Mouse (Mus musculus) heart, postnatal 0 days (tissue): ENCODE results near the gene Eid1. TPM values are rescaled to one million over a fixed set of nuclear protein-coding genes. Genes with fewer than 3 reads are reported as not detected.

ENCODE experiments used
- ATAC-seq: fragments of 200-750 bp; cut with Nextera tagmentation; 2 replicates; pipeline ENCODE4 v1.8.0; 2017; ENCODE audit warnings: low read depth, moderate number of reproducible peaks, moderate library complexity; ENCODE audit not compliant: insufficient read depth
- DNase-seq: peaks from one replicate; pipeline ENCODE4 v3.0.0-alpha.2; 2016; ENCODE audit warnings: low spot score
- H3K27ac ChIP-seq: fragments of 300-500 bp; sonication (generic); 2 replicates; pipeline ENCODE4 v1.5.1; 2014; ENCODE audit warnings: low read depth, mild to moderate bottlenecking
- H3K27me3 ChIP-seq: fragments of 300-500 bp; sonication (generic); 2 replicates; pipeline ENCODE4 v1.6.1; 2014; ENCODE audit warnings: low read length, mixed read lengths; ENCODE audit not compliant: control insufficient read depth, insufficient read depth
- H3K36me3 ChIP-seq: fragments of 300-500 bp; sonication (generic); replicated peaks from 2 replicates; pipeline ENCODE4 v1.6.1; 2014; ENCODE audit warnings: low read length, mixed read lengths; ENCODE audit not compliant: control insufficient read depth, insufficient read depth
- H3K4me1 ChIP-seq: fragments of 300-500 bp; sonication (generic); 2 replicates; pipeline ENCODE4 v1.6.1; 2014; ENCODE audit warnings: antibody characterized with exemption; ENCODE audit not compliant: control insufficient read depth, insufficient read depth
- H3K4me2 ChIP-seq: fragments of 300-500 bp; sonication (generic); 2 replicates; pipeline ENCODE4 v1.6.1; 2014; ENCODE audit warnings: low read depth, mild to moderate bottlenecking, low read length, moderate library complexity
- H3K4me3 ChIP-seq: fragments of 300-500 bp; sonication (generic); 2 replicates; pipeline ENCODE4 v1.5.1; 2014; ENCODE audit warnings: low read depth, low read length
- H3K9ac ChIP-seq: fragments of 300-500 bp; sonication (generic); replicated peaks from 2 replicates; pipeline ENCODE4 v1.6.1; 2014; ENCODE audit warnings: low read depth, low read length, mixed read lengths
- H3K9me3 ChIP-seq: fragments of 300-500 bp; sonication (generic); replicated peaks from 2 replicates; pipeline ENCODE4 v1.6.1; 2016; ENCODE audit warnings: low read length; ENCODE audit not compliant: control insufficient read depth
- CTCF ChIP-seq: IDR thresholded peaks from 2 replicates; pipeline ENCODE4 v1.5.1; 2016; ENCODE audit warnings: antibody characterized with exemption, control low read depth, low read depth
- EP300 ChIP-seq: IDR thresholded peaks from 2 replicates; pipeline ENCODE4 v1.6.1; 2016; ENCODE audit warnings: antibody characterized with exemption, low read depth
- WGBS: fragments of 180-500 bp; shearing (Covaris S2); extraction: QIAGEN DNeasy Blood & Tissue Kit; methylation state at CpG from one replicate; pipeline ENCODE4 v1.1.7; 2014; 5-methylcytosine and 5-hydroxymethylcytosine counted together
- polyA plus RNA-seq: library from polyadenylated mRNA; unstranded; fragments of >200 nt; fragmentation: Nextera tagmentation; extraction: Ambion mirVana; gene quantifications from 2 replicates; pipeline ENCODE4 v1.2.1, GENCODE M21; 2015
- total RNA-seq: library from RNA; depleted of rRNA; stranded (reverse); fragments of >200 nt; gene quantifications from 2 replicates; pipeline ENCODE4 v1.2.3, GENCODE M21; 2014; ENCODE audit warnings: low replicate concordance

The Eid1 gene
- total and polyA plus RNA-seq, 2 experiments from 2014 or later = 70.4 to 80.7 TPM

- Histone ChIP-seq H3K36me3 (no peaks in the 10 kb centered on the region), H3K4me3 (peak overlapping the region; percentile 37; the same call in 1 of the 2 replicates), H3K27ac (no peak overlapping the region), H3K9ac (no peak overlapping the region), H3K4me1 (peaks cover 5% of the 10 kb centered on the region; the same call in 1 of the 2 replicates), H3K9me3 (no peaks in the 10 kb centered on the region), H3K4me2 (peak overlapping the region; percentile 63; the same call in 1 of the 2 replicates), H3K27me3 (no peaks in the 10 kb centered on the region)
- TF ChIP-seq CTCF (no peak), EP300 (no peak)
- 73% methylated on average over 4 of the region's 4 CpGs for whole genome bisulfite sequencing
- ATAC-seq (no peak), DNase-seq (no peak)
Measured at GRCm38 (mm10) chr2:125661156-125661555, 11.7 kb upstream of the Eid1 start.

GRCm38 (mm10) chr2:125662517-125662916 lies 10.4 kb upstream of the Eid1 start:
- 82% methylated on average over 3 of the region's 3 CpGs for WGBS
- no peak overlapping the region for H3K27ac ChIP-seq
- ATAC-seq = no peak
- no peak overlapping the region for H3K4me3 ChIP-seq
- H3K9me3 ChIP-seq = no peaks in the 10 kb centered on the region
- H3K9ac ChIP-seq = no peak overlapping the region
- peaks cover 5% of the 10 kb centered on the region for H3K4me1 ChIP-seq
- no peak for DNase-seq
- no peak for TF ChIP-seq CTCF
- no peak for TF ChIP-seq EP300
- H3K27me3 ChIP-seq = no peaks in the 10 kb centered on the region
- H3K4me2 ChIP-seq = no peak overlapping the region
- no peaks in the 10 kb centered on the region for H3K36me3 ChIP-seq

DNA sequence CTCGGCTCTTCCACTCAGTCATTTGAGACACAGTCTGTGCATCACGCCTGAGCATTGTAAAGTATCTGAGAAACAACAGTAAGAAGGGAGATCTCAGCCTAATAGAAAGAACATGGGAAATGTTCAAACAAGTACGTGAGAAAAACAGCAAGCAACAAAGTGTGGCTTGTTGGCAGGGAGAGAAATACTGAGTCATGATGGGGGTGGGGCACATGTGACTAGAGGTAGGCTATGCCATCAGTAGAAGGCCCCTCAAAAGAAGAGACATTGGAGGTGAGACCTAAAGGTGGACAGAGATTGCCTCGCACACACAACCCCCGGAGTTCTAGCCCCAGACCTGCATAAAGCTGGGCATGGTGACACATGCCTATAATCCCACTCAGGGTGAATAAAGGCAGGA lies 7.7 kb upstream of the Eid1 start:
- H3K27me3 ChIP-seq = no peaks in the 10 kb centered on the region
- no peaks in the 10 kb centered on the region for H3K36me3 ChIP-seq
- H3K4me1 ChIP-seq = peaks cover 5% of the 10 kb centered on the region
- 85% methylated on average over 5 of the region's 5 CpGs for WGBS
- no peak overlapping the region for H3K4me3 ChIP-seq
- H3K9me3 ChIP-seq = no peaks in the 10 kb centered on the region
- H3K4me2 ChIP-seq = no peak overlapping the region
- ATAC-seq (no peak), DNase-seq (no peak)
- no peak overlapping the region for H3K9ac ChIP-seq
- no peak for TF ChIP-seq CTCF
- no peak for TF ChIP-seq EP300
- H3K27ac ChIP-seq = no peak overlapping the region

GRCm38 (mm10) chr2:125665909-125666308 lies 7.0 kb upstream of the Eid1 start:
- WGBS = 75% methylated on average over 4 of the region's 4 CpGs
- no peak overlapping the region for H3K4me3 ChIP-seq
- no peak overlapping the region for H3K27ac ChIP-seq
- H3K36me3 ChIP-seq = no peaks in the 10 kb centered on the region
- H3K9ac ChIP-seq = no peak overlapping the region
- H3K4me1 ChIP-seq = no peaks in the 10 kb centered on the region; the same call in 1 of the 2 replicates
- no peak overlapping the region for H3K4me2 ChIP-seq
- no peak for ATAC-seq
- TF ChIP-seq EP300 (no peak), CTCF (no peak)
- no peak for DNase-seq
- no peaks in the 10 kb centered on the region for H3K9me3 ChIP-seq
- no peaks in the 10 kb centered on the region for H3K27me3 ChIP-seq

GRCm38 (mm10) chr2:125666668-125667067 lies 6.2 kb upstream of the Eid1 start:
- DNase-seq (no peak), ATAC-seq (no peak)
- Histone ChIP-seq H3K9ac (no peak overlapping the region), H3K4me1 (no peaks in the 10 kb centered on the region; the same call in 1 of the 2 replicates), H3K36me3 (no peaks in the 10 kb centered on the region), H3K4me2 (no peak overlapping the region), H3K9me3 (no peaks in the 10 kb centered on the region), H3K4me3 (no peak overlapping the region), H3K27me3 (no peaks in the 10 kb centered on the region), H3K27ac (no peak overlapping the region)
- TF ChIP-seq EP300 (no peak), CTCF (no peak)
- 60% methylated on average over 4 of the region's 4 CpGs for WGBS

DNA sequence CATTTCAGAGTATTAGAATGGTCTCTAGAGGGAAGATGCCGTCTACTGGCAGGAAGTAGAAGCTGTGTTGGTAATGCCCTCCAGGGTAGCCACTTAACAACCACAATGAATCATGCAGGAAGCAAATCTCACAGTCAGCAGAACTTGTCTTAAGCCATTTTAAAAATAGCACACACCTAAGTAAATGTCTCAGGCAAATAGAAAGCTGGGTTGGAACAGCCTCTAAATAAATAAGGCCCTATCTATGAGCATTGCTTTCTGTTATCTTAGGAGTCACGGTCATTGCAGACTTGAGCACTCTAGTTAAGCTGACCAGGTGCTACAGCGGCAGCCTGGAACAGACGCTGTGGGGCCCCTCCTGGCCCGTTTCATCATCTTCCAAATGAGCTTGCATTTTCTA lies 5.7 kb upstream of the Eid1 start:
- WGBS = 11% methylated on average over 5 of the region's 5 CpGs
- TF ChIP-seq EP300 (no peak), CTCF (peak; percentile 14; the same call in 1 of the 2 replicates)
- Histone ChIP-seq H3K4me3 (no peak overlapping the region), H3K4me2 (no peak overlapping the region), H3K27me3 (no peaks in the 10 kb centered on the region), H3K27ac (0 out of 2 replicates have a peak overlapping the region, but pooled peaks have one; percentile 4), H3K36me3 (no peaks in the 10 kb centered on the region), H3K4me1 (no peaks in the 10 kb centered on the region; the same call in 1 of the 2 replicates), H3K9ac (no peak overlapping the region), H3K9me3 (no peaks in the 10 kb centered on the region)
- ATAC-seq = no peak
- peak; percentile 43 for DNase-seq
